In the genomic region with DNA sequence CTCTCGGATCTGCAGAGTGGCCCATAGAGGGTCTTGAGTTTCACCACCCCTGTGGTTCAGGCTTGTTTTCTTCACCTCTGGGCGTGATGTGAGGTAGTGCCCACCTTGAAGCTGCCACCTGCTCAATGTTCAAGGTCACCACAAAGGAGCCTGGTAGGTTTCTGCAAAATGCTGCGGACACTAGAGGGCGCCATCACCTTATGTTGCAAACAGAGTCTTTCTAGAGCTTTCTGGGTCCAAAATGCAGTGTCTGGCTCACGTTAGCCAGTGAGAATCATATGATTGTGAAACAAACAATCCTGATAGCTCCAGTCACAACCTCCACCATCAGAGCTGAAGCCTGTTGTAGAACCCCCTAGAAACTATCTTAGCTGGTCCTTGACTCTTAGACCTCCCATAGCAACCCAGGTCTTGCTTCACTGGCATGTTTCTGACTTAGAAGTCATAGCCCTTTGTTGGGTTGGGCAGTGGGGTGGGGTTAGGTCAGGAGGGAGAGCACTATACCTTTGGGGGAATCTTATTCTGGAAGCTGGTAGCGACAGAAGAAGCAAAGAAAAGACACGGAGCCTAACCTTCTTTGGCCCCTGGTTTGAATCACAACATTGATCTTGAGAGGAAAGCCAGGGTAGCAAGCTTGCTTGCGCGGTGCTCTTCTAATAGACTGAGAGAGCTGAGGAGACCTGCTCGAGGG, we compare ENCODE assay signal across 8 mouse cellular contexts.
DNase-seq lines count a peak whose midpoint lies in the region; ATAC-seq lines count a peak whose summit lies in the region.

No protein-coding gene starts in this region.

- intact Hi-C loops in heart, postnatal 14 days (cut with DNase I) = loop anchor here (1.0 to 10.0 kb wide), 5 partner anchors 120 to 528 kb away; no protein-coding TSS in a partner anchor

- 0 out of 2 replicates have a peak, but pooled peaks have one; percentile 28 for ATAC-seq in erythroblast, adult 5-6 weeks (replicated peaks; ENCODE audit: low FRiP score, poor library complexity, severe bottlenecking)

- DNase-seq in ES-CJ7 (ENCODE audit: low read depth, low spot score) = peak; percentile 93
- peak; percentile 95 for DNase-seq in brain, adult 2 months (ENCODE audit: low read depth, low spot score)
- DNase-seq in heart, postnatal 14 days = peak; percentile 86 to 91
- DNase-seq in layer of hippocampus, adult 18-20 months (ENCODE audit: low spot score in 2 of 2) = peak; percentile 63 to 90
- peak; percentile 92 for DNase-seq in lung, postnatal 14 days
- DNase-seq in right cerebral cortex, adult 2 months (ENCODE audit: low spot score in 2 of 2) = peak; percentile 89 to 93
- peak; percentile 47 for DNase-seq in urinary bladder, postnatal 10 days (ENCODE audit: low spot score)

Comparison
In these comparisons a context has a peak if more than half of its experiments do, and no peak if none do; other contexts are left out.
1. Peak in every context shown above with its lines: DNase-seq and ATAC-seq.